Mouse (Mus musculus) embryonic facial prominence, embryonic 11.5 days (tissue): ENCODE results near the gene Rps29. TPM values are rescaled to one million over a fixed set of nuclear protein-coding genes. Genes with fewer than 3 reads are reported as not detected.
A peak's percentile ranks its signal among the peaks of the same experiment; 100 is the strongest.

Source experiments
- ATAC-seq: fragments of 200-750 bp; cut with Nextera tagmentation; replicated peaks from 2 replicates; pipeline ENCODE4 v1.8.0; 2017; ENCODE audit warnings: low read depth; ENCODE audit not compliant: insufficient number of reproducible peaks, low FRiP score, low TSS enrichment
- DNase-seq: peaks from one replicate; pipeline ENCODE4 v3.0.0-alpha.2; 2015; ENCODE audit warnings: low spot score
- H3K27ac ChIP-seq: fragments of 300-500 bp; sonication (generic); replicated peaks from 2 replicates; pipeline ENCODE4 v1.5.1; 2014; ENCODE audit warnings: mild to moderate bottlenecking, low read depth, low read length, control low read depth
- H3K27me3 ChIP-seq: fragments of 300-500 bp; sonication (generic); 2 replicates; pipeline ENCODE4 v1.6.1; 2014; ENCODE audit warnings: mild to moderate bottlenecking, low read length, moderate library complexity, mixed read lengths; ENCODE audit not compliant: control insufficient read depth, insufficient read depth
- H3K36me3 ChIP-seq: fragments of 300-500 bp; sonication (generic); replicated peaks from 2 replicates; pipeline ENCODE4 v1.6.1; 2014; ENCODE audit warnings: low read depth, mild to moderate bottlenecking, low read length, moderate library complexity, mixed read lengths; ENCODE audit not compliant: control insufficient read depth, insufficient read depth
- H3K4me1 ChIP-seq: fragments of 300-500 bp; sonication (generic); 2 replicates; pipeline ENCODE4 v1.6.1; 2014; ENCODE audit warnings: low read length, mixed read lengths; ENCODE audit not compliant: control insufficient read depth, insufficient read depth
- H3K4me2 ChIP-seq: fragments of 300-500 bp; sonication (generic); 2 replicates; pipeline ENCODE4 v1.6.1; 2014; ENCODE audit warnings: low read depth, mild to moderate bottlenecking, control low read depth, low read length, moderate library complexity
- H3K4me3 ChIP-seq: fragments of 300-500 bp; sonication (generic); 2 replicates; pipeline ENCODE4 v1.5.1; 2014; ENCODE audit warnings: low read depth, low read length, control low read depth
- H3K9ac ChIP-seq: fragments of 300-500 bp; sonication (generic); replicated peaks from 2 replicates; pipeline ENCODE4 v1.6.1; 2014; ENCODE audit warnings: mild to moderate bottlenecking, control low read depth, low read length
- H3K9me3 ChIP-seq: fragments of 300-500 bp; sonication (generic); replicated peaks from 2 replicates; pipeline ENCODE4 v1.6.1; 2016; ENCODE audit warnings: mild to moderate bottlenecking, low read length, inconsistent platforms, mixed read lengths; ENCODE audit not compliant: control insufficient read depth
- WGBS: fragments of 180-500 bp; shearing (Covaris S2); extraction: QIAGEN DNeasy Blood & Tissue Kit; methylation state at CpG from one replicate; pipeline ENCODE4 v1.1.7; 2014; 5-methylcytosine and 5-hydroxymethylcytosine counted together
- polyA plus RNA-seq: library from polyadenylated mRNA; unstranded; fragments of >200 nt; fragmentation: Nextera tagmentation; extraction: Ambion mirVana; gene quantifications from 2 replicates; pipeline ENCODE4 v1.2.1, GENCODE M21; 2014

The Rps29 gene
- polyA plus RNA-seq, 1 experiment from 2014 or later = 1,323 TPM

DNA sequence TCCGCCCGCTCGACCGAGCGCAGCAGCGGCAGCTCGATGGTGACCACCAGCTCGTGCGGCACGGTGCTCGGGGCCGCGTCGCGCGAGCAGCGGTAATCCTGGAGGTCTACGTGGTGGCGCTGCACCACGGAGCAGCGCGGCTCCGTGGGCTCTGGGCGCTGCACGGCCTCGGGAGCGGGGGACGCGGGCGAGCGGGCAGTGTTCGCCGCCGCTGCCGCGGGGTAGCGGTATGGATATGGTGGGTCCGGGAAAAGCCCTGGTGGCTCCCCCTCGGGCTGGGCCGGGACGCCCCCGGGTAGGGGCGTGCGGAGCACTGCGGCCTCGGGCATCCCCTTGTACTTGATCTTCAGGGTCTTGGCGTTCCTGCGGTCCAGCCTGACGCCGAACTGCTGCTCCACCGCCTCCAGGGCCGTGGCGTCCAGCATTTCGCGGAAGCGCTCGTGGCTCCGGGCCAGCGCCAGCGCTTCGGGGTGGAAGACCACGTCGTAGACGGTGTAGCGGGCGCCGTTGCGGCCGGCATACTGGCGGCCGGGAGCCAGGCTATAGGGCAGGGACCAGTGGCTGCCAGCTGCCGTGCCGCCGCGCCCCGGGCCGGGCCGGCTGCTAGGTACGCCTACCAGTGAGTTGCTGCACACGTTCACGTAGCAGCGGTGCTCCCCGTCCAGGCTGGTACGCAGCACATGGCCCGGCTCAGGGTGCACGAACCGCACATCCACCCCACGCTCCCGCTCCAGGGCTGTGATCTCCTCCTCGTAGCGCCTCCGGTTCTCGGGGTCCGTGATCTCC, 38.6 kb upstream of the Rps29 start:
- peak overlapping the region; percentile 96 for H3K4me3 ChIP-seq
- H3K36me3 ChIP-seq = no peaks in the 10 kb centered on the region; the same call in 1 of the 2 replicates
- H3K9me3 ChIP-seq = no peaks in the 10 kb centered on the region
- peak overlapping the region; percentile 74 for H3K27ac ChIP-seq
- ATAC-seq = peak; percentile 74
- peak overlapping the region; percentile 86 for H3K9ac ChIP-seq
- DNase-seq = peak; percentile 26
- H3K27me3 ChIP-seq = no peaks in the 10 kb centered on the region
- WGBS = under 1% methylated on average over 73 of the region's 94 CpGs
- peak overlapping the region; percentile 95 for H3K4me2 ChIP-seq
- no peaks in the 10 kb centered on the region for H3K4me1 ChIP-seq

DNA sequence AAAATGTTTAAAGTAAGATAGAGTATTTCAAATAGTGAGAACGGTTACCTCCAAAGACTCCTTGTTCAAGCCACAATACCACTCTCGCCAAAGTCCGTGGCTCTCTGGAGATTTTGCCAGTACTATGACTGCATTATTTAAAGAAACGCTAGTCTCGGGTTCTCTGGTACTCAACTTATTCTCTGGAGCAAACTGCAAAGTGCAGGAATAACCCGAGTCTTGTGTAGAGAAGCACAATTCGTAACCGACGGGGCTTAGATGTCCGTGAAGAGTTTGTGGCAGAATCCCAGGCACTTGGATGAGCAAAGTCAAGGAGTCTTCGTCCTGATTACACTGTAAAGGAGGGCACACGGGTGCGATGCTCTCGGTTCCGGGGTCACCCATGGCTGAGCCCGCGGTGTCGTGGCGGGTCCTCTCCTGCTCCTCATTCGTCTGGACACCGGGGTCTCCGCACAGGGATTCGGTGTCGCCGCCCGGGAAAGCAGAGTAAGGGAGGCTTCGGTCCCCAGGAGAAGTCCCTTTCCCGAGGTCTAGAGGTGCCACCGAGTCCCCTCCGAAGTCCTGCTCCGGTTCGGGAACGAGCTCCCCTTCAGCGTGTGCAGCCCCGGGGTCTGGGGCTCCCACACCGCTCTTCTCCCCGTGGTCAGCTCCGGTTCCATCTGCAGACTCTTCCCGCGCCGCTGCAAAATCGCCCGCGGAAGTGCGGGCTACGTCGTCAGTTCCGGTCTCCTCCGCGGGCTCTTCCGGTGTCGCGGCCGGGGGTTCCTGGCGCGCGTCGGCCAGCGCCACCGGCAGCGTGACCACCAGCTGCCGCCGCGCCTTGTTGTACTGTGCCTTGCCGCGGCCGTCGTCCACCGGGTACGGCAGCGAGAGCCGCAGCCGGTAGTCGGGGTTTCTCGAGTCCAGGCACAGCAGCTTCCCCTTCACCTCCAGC, 37.7 kb upstream of the Rps29 start, which contains the start of gene Gm49383:
Gene Gm49383 (minus strand): TSS at position 661 of the 934 bp plus-strand sequence.
- H3K9me3 ChIP-seq = no peaks in the 10 kb centered on the region
- DNase-seq (peak; percentile 90), ATAC-seq (peak; percentile 81)
- H3K4me2 ChIP-seq = peak within 1 kb of the TSS; percentile 95
- no peaks in the 10 kb centered on the region for H3K36me3 ChIP-seq
- H3K4me1 ChIP-seq = no peaks in the 10 kb centered on the region
- H3K27ac ChIP-seq = peak within 1 kb of the TSS; percentile 74
- no peaks in the 10 kb centered on the region for H3K27me3 ChIP-seq
- under 1% methylated on average over 75 of the region's 75 CpGs for WGBS
- peak within 1 kb of the TSS; percentile 86 for H3K9ac ChIP-seq
- H3K4me3 ChIP-seq = peak within 1 kb of the TSS; percentile 96

DNA sequence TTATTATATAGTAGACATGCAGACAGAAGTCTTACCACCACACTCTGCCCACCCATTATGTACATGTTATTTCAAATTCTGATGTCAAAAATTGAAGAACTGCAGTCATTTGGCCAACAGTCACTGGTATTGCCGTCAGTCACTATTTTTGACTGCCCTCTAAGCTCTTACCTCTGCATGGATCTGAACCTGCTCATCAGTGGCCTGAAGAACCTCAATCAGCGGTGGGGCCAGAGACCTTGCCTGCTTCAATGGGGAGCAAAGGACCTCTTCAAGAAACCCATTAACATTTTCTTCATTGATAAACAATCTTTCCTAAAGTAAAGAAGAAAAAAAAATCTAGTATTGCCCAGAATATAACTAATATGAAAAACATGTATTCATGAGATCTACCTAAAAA, 33.7 kb upstream of the Rps29 start:
- no peak for DNase-seq
- Histone ChIP-seq H3K4me2 (no peak overlapping the region), H3K4me1 (no peaks in the 10 kb centered on the region), H3K9ac (no peak overlapping the region), H3K27me3 (no peaks in the 10 kb centered on the region), H3K9me3 (no peaks in the 10 kb centered on the region), H3K4me3 (no peak overlapping the region), H3K36me3 (no peaks in the 10 kb centered on the region), H3K27ac (no peak overlapping the region)
- ATAC-seq = no peak
- WGBS = 98% methylated on average over 2 of the region's 2 CpGs

DNA sequence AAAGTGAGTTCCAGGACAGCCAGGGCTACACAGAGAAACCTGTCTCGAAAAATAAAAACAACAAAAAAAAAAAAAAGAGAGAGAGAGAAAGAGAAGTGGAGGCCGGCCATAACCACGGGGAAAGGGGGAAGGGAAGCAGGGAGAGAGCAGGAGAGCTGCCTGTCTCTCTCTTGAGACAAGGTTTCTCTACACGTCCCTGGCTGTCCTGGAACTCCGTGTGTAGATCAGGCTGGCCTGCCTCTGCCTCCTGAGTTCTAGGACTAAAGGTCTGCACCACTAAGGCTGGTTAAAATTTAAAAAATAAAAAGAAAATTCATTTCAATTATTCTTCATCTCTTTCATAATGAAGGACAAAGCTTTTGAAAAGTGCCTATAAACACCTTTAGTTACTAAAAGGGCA, 32.4 kb upstream of the Rps29 start:
- Histone ChIP-seq H3K36me3 (no peaks in the 10 kb centered on the region), H3K4me2 (no peak overlapping the region), H3K9me3 (no peaks in the 10 kb centered on the region), H3K9ac (no peak overlapping the region), H3K4me1 (no peaks in the 10 kb centered on the region), H3K4me3 (no peak overlapping the region), H3K27ac (no peak overlapping the region), H3K27me3 (no peaks in the 10 kb centered on the region)
- WGBS = 92% methylated on average over 5 of the region's 5 CpGs
- ATAC-seq (no peak), DNase-seq (no peak)

DNA sequence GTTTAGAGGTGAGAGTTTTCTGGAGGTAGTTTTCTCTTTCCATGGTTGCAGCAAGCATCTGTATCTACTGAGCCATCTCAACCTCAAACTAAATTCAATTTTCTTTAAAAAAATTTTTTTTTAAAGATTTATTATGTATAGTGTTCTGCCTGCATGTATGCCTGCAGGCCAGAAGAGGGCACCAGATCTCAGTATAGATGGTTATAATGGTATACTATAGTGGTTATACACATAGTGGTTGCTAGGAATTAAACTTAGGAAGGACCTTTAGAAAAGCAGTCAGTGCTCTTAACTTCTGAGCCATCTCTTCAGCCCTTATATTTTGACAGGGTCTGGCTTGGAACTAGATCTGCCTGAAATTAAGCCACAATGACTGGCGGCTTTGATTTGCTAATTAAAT, 31.5 kb upstream of the Rps29 start:
- WGBS = 94% methylated on average over 1 of the region's 1 CpGs
- ATAC-seq (no peak), DNase-seq (no peak)
- Histone ChIP-seq H3K27me3 (no peaks in the 10 kb centered on the region), H3K36me3 (no peaks in the 10 kb centered on the region), H3K4me1 (no peaks in the 10 kb centered on the region), H3K9ac (no peak overlapping the region), H3K9me3 (no peaks in the 10 kb centered on the region), H3K4me3 (no peak overlapping the region), H3K27ac (no peak overlapping the region), H3K4me2 (no peak overlapping the region)

DNA sequence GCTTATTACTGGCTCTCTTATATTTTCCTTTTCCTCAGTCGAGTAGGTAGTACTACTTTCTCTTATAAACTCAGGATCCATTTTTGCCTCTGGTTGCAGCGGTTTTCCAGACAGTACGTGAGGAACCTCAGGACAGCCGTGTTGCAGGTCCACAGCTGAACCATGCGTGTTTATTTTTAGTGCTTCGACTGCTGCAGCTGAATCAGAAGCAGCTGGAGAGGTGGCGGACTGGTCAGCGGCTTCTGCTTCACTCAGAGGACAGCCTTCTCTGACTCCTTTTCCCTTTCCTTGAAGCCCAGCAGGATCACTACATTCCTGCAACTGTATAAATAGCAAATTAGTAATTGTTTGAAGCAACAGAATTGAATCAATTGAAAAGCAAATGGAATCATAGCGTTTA, 31.1 kb upstream of the Rps29 start:
- Histone ChIP-seq H3K4me3 (no peak overlapping the region), H3K9ac (no peak overlapping the region), H3K4me2 (no peak overlapping the region), H3K27ac (no peak overlapping the region), H3K27me3 (no peaks in the 10 kb centered on the region), H3K36me3 (no peaks in the 10 kb centered on the region), H3K9me3 (no peaks in the 10 kb centered on the region), H3K4me1 (no peaks in the 10 kb centered on the region)
- ATAC-seq (no peak), DNase-seq (no peak)
- WGBS = 85% methylated on average over 9 of the region's 9 CpGs

DNA sequence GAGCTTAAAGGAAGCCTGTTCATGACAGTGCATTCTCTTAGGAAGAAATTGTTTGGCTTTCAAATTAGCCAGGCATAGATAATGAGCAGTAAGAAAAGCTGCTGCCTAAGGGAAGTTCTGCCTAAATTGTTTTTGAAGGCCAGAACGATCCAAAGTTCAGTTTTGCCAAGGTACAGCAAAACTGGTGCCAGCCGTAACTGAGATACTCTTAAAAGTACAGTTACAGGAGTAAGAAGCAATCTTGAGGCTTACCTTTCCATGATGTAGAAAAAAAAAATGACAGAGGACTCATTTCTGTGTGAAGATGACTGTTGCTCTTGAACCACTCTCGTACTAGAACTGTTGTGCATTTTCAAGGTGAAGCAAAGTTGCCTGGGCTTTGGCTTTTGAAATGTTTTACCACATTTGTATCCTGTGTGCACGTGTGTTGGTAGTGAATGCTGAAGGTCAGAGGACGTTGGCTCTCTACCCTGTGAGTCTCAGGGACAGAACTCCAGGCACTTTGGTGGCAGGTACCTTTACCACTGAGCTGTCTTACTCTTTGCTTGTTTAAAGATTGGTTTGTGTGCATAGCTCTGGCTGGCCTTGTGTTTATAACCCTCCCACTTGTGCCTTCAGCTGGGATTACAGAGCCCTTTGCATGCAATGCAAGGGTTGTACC, 28.0 kb upstream of the Rps29 start:
- H3K4me1 ChIP-seq = no peaks in the 10 kb centered on the region
- H3K4me2 ChIP-seq = no peak overlapping the region
- H3K36me3 ChIP-seq = no peaks in the 10 kb centered on the region
- DNase-seq (no peak), ATAC-seq (no peak)
- no peaks in the 10 kb centered on the region for H3K27me3 ChIP-seq
- no peak overlapping the region for H3K4me3 ChIP-seq
- no peaks in the 10 kb centered on the region for H3K9me3 ChIP-seq
- H3K9ac ChIP-seq = no peak overlapping the region
- 72% methylated on average over 5 of the region's 5 CpGs for WGBS
- no peak overlapping the region for H3K27ac ChIP-seq
